Mouse (Mus musculus): Measurements from ENCODE around the gene Tnfsf4.
A peak's percentile ranks its signal among the peaks of the same experiment; 100 is the strongest.

The Tnfsf4 gene

GRCm38 (mm10) chr1:161452250-161452649, 57.0 kb downstream of the Tnfsf4 start:
- no peak for DNase-seq (ENCODE audit: low spot score in 2 of 2)

- DNase-seq (ENCODE audit: low spot score in 2 of 2), result peak in 1 of 2 experiments; percentile 41
Measured at GRCm38 (mm10) chr1:161463388-161464085, 68.3 kb downstream of the Tnfsf4 start.
